In genomic region chr10:60495070-60495469, GRCm38 (mm10) we compare ENCODE assay signal across 17 mouse cellular contexts.
DNase-seq lines count a peak whose midpoint lies in the region; ATAC-seq lines count a peak whose summit lies in the region.
"Had no signal": no experiment of that assay in that cellular context is flagged by ENCODE, and none has a peak within 500 bp of the region (broad histone marks: within the 10 kb centered on the region; RNA-seq: fewer than 3 reads in every experiment).

No protein-coding gene starts in this region.

- DNase-seq in forebrain, embryonic 14.5 days (ENCODE audit: low spot score): peak; percentile 52
- peak; percentile 3 to 45 for DNase-seq in kidney, postnatal 25 days
- DNase-seq in kidney, adult 8-10 months: no peak
- DNase-seq in adipocyte (ENCODE audit: low spot score): peak; percentile 77
- DNase-seq in heart, postnatal 4 days: peak; percentile 13
- DNase-seq in thymus, postnatal 0 days (ENCODE audit: low spot score): no peak
- no peak for DNase-seq in layer of hippocampus, adult 9-11 months
- DNase-seq: adrenal gland, postnatal 36 days; lung, embryonic 14.5 days; thymus, adult 18-20 months had no signal

- no peaks in the 10 kb centered on the region for H3K36me3 ChIP-seq in forebrain, embryonic 14.5 days (ENCODE audit: control insufficient read depth, insufficient read depth, low read length)
- H3K36me3 ChIP-seq in forebrain, embryonic 16.5 days (ENCODE audit: control insufficient read depth, insufficient read depth): no peaks in the 10 kb centered on the region
- H3K36me3 ChIP-seq: forebrain, embryonic 10.5 days; G1E; heart, embryonic 15.5 days; limb, embryonic 15.5 days had no signal

- H3K27me3 ChIP-seq in forebrain, embryonic 14.5 days (replicated peaks; ENCODE audit: control insufficient read depth, insufficient read depth, low read length): no peaks in the 10 kb centered on the region
- no peaks in the 10 kb centered on the region for H3K27me3 ChIP-seq in forebrain, embryonic 16.5 days (replicated peaks; ENCODE audit: control insufficient read depth, insufficient read depth, low read length)

- H3K4me3 ChIP-seq in forebrain, embryonic 14.5 days (ENCODE audit: low read depth, low read length): no peak overlapping the region
- H3K4me3 ChIP-seq in forebrain, embryonic 16.5 days (replicated peaks; ENCODE audit: low read length): no peak overlapping the region
- H3K4me3 ChIP-seq: forebrain, embryonic 10.5 days; heart, embryonic 15.5 days; limb, embryonic 15.5 days had no signal

- no peak overlapping the region for H3K27ac ChIP-seq in forebrain, embryonic 14.5 days (ENCODE audit: low read depth, low read length)
- H3K27ac ChIP-seq in forebrain, embryonic 16.5 days (ENCODE audit: low read length): no peak overlapping the region
- H3K27ac ChIP-seq: forebrain, embryonic 10.5 days; heart, embryonic 15.5 days; kidney, postnatal 0 days; limb, embryonic 15.5 days had no signal

- H3K4me1 ChIP-seq in forebrain, embryonic 14.5 days (ENCODE audit: control insufficient read depth, insufficient read depth, low read length): no peaks in the 10 kb centered on the region; the same call in 1 of the 2 replicates
- H3K4me1 ChIP-seq in forebrain, embryonic 16.5 days (replicated peaks; ENCODE audit: control insufficient read depth, insufficient read depth, low read length): no peaks in the 10 kb centered on the region
- H3K4me1 ChIP-seq: heart, embryonic 15.5 days had no signal

- no peak for ATAC-seq in forebrain, embryonic 14.5 days
- ATAC-seq in forebrain, embryonic 16.5 days: no peak
- ATAC-seq: midbrain, embryonic 16.5 days had no signal

- H3K9ac ChIP-seq in forebrain, embryonic 14.5 days (ENCODE audit: low read length): no peak overlapping the region
- no peak overlapping the region for H3K9ac ChIP-seq in forebrain, embryonic 16.5 days (replicated peaks; ENCODE audit: low read depth, low read length)
- H3K9ac ChIP-seq: heart, embryonic 15.5 days; limb, embryonic 15.5 days; lung, embryonic 14.5 days had no signal

- no peak overlapping the region for H3K4me2 ChIP-seq in forebrain, embryonic 14.5 days (ENCODE audit: low read length)
- no peak overlapping the region for H3K4me2 ChIP-seq in forebrain, embryonic 16.5 days (ENCODE audit: low read length)
- H3K4me2 ChIP-seq: heart, embryonic 15.5 days; limb, embryonic 15.5 days; lung, embryonic 14.5 days had no signal

- no peaks in the 10 kb centered on the region for H3K9me3 ChIP-seq in forebrain, embryonic 14.5 days (replicated peaks; ENCODE audit: control insufficient read depth, low read length)
- H3K9me3 ChIP-seq in forebrain, embryonic 16.5 days (ENCODE audit: control insufficient read depth, low read length): no peaks in the 10 kb centered on the region
- H3K9me3 ChIP-seq: heart, embryonic 15.5 days; limb, embryonic 15.5 days had no signal

- WGBS in forebrain, embryonic 14.5 days: 2% methylated on average over 6 of the region's 6 CpGs
- WGBS in forebrain, embryonic 16.5 days: 11% methylated on average over 6 of the region's 6 CpGs

Comparison
In these comparisons a context has a peak if more than half of its experiments do, and no peak if none do; other contexts are left out.
1. DNase-seq: peak in forebrain, embryonic 14.5 days (single experiment), kidney, postnatal 25 days (2 of 2), adipocyte (single experiment) and heart, postnatal 4 days (single experiment); none in kidney, adult 8-10 months (0 of 2), thymus, postnatal 0 days (single experiment) and layer of hippocampus, adult 9-11 months (single experiment).